8 mouse cellular contexts compared by ENCODE assay signal in genomic region chr5:140704378-140705251, GRCm38 (mm10). TPM values are rescaled to one million over a fixed set of nuclear protein-coding genes. Genes with fewer than 3 reads are reported as not detected.
DNase-seq lines count a peak whose midpoint lies in the region; ATAC-seq and TF ChIP-seq lines count a peak whose summit lies in the region.

Gene Brat1, plus strand, starts transcription at chr5:140705011.

- peak within 1 kb of the TSS; percentile 74 for H3K4me3 ChIP-seq in hindbrain, embryonic 10.5 days
- peak within 1 kb of the TSS; percentile 46 for H3K4me3 ChIP-seq in lung, postnatal 0 days (ENCODE audit: low read depth, low read length)

- peak within 1 kb of the TSS; percentile 98 for H3K27ac ChIP-seq in hindbrain, embryonic 10.5 days
- H3K27ac ChIP-seq in lung, postnatal 0 days (ENCODE audit: low read length): peak within 1 kb of the TSS; percentile 82

- peaks cover 25% of the 10 kb centered on the region for H3K36me3 ChIP-seq in hindbrain, embryonic 10.5 days
- H3K36me3 ChIP-seq in lung, postnatal 0 days (ENCODE audit: insufficient read depth, low read length): no peaks in the 10 kb centered on the region

- TF ChIP-seq EP300 in lung, postnatal 0 days (IDR thresholded peaks at IDR 0.05): no peak

- H3K9me3 ChIP-seq in hindbrain, embryonic 10.5 days: no peaks in the 10 kb centered on the region
- H3K9me3 ChIP-seq in lung, postnatal 0 days (ENCODE audit: low read length): no peaks in the 10 kb centered on the region

- peak within 1 kb of the TSS; percentile 53 for H3K9ac ChIP-seq in lung, postnatal 0 days (replicated peaks; ENCODE audit: low read depth)

- peak; percentile 85 for ATAC-seq in frontal cortex, adult (ENCODE audit: low TSS enrichment)
- peak; percentile 92 for ATAC-seq in lung, postnatal 0 days

- under 1% methylated on average over 69 of the region's 69 CpGs for WGBS in hindbrain, embryonic 10.5 days
- WGBS in lung, postnatal 0 days: under 1% methylated on average over 69 of the region's 69 CpGs

- peaks cover 53% of the 10 kb centered on the region for H3K4me1 ChIP-seq in hindbrain, embryonic 10.5 days (replicated peaks)
- peaks cover 14% of the 10 kb centered on the region; the same call in 1 of the 2 replicates for H3K4me1 ChIP-seq in lung, postnatal 0 days (ENCODE audit: insufficient read depth, low read depth, low read length)

- TF ChIP-seq CTCF in lung, postnatal 0 days (IDR thresholded peaks at IDR 0.05): no peak

- peak within 1 kb of the TSS; percentile 73 for H3K4me2 ChIP-seq in lung, postnatal 0 days (replicated peaks; ENCODE audit: low read depth, low read length)

- DNase-seq in MN1 (ENCODE audit: low spot score): peak; percentile 99
- DNase-seq in cerebellum, adult 9-10 months: peak; percentile 100
- peak; percentile 100 for DNase-seq in hindbrain, embryonic 10.5 days (ENCODE audit: low spot score)
- peak; percentile 100 for DNase-seq in layer of hippocampus, adult 9-11 months
- DNase-seq in lung, postnatal 0 days (ENCODE audit: low spot score): peak; percentile 100
- peak; percentile 98 for DNase-seq in ovary, postnatal 14 days (ENCODE audit: low spot score)
- DNase-seq in thymus, postnatal 14 days: peak; percentile 100

- H3K27me3 ChIP-seq in hindbrain, embryonic 10.5 days (ENCODE audit: insufficient read depth, poor library complexity, severe bottlenecking): no peaks in the 10 kb centered on the region
- no peaks in the 10 kb centered on the region for H3K27me3 ChIP-seq in lung, postnatal 0 days (replicated peaks; ENCODE audit: insufficient read depth, low read length)

RNA-seq across cellular contexts. Expression of gene Brat1, which starts in this region (rescaled TPM):
- polyA plus RNA-seq in hindbrain, embryonic 10.5 days (2016; fragmentation: Nextera tagmentation; extraction: Ambion mirVana): 24.6 and 25.1 TPM in 2 replicates
- polyA plus RNA-seq in lung, postnatal 0 days (2015; fragmentation: Nextera tagmentation; extraction: Ambion mirVana): 15.2 and 16.1 TPM in 2 replicates

Comparison
In these comparisons a context has a peak if more than half of its experiments do, and no peak if none do; other contexts are left out.
1. Peak in every context shown above with its lines: DNase-seq, ATAC-seq, H3K4me3 ChIP-seq and H3K27ac ChIP-seq.